In the genomic region with DNA sequence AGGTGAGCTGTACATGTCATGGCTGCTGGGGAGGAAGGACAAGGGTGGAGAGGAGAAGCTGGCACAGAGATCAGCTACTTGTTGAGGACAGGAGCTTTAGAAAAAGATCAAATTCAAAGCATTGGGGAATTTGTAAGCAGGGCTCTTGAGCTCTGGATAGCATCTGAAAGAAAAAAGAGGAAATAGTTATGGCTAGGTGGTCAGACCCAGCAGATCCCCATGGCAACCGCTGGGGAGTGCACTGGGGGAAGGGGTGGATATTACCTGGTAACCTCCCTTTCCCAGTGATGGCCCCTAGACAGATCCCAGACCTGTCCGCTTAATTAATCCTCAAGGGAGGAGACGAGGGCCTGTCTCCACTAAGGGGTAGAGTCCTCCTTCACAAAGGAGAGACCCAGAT, we compare ENCODE assay signal across 17 mouse cellular contexts. TPM values are rescaled to one million over a fixed set of nuclear protein-coding genes. Genes with fewer than 3 reads are reported as not detected.
"Had no signal": no experiment of that assay in that cellular context is flagged by ENCODE, and none has a peak within 500 bp of the region (broad histone marks: within the 10 kb centered on the region; RNA-seq: fewer than 3 reads in every experiment).

No protein-coding gene starts in this region.

- H3K27me3 ChIP-seq: liver, embryonic 12.5 days had no signal

- DNase-seq: kidney, adult 11 months; kidney, adult 9 months; kidney, postnatal 36 days; layer of hippocampus, adult 9-11 months; layer of hippocampus, postnatal 36 days; lung, embryonic 14.5 days; lung, postnatal 10 days; lung, postnatal 4 days; right cerebral cortex, postnatal 14 days; thymus, postnatal 4 days had no signal

- H3K36me3 ChIP-seq: limb, embryonic 10.5 days; liver, embryonic 12.5 days; midbrain, embryonic 12.5 days had no signal

- H3K27ac ChIP-seq: kidney, postnatal 0 days; limb, embryonic 10.5 days; liver, embryonic 12.5 days; midbrain, embryonic 12.5 days had no signal

- ATAC-seq: liver, embryonic 12.5 days; midbrain, embryonic 16.5 days had no signal

- H3K9me3 ChIP-seq: limb, embryonic 10.5 days had no signal

- H3K4me3 ChIP-seq: limb, embryonic 10.5 days; liver, embryonic 12.5 days; midbrain, embryonic 12.5 days had no signal

- H3K9ac ChIP-seq: liver, embryonic 12.5 days; lung, embryonic 14.5 days; midbrain, embryonic 12.5 days had no signal

RNA-seq across cellular contexts. Expression of a gene that starts 5.2 kb away (rescaled TPM):
- total RNA-seq: megakaryocyte-erythroid progenitor cell, adult 5-6 weeks had no signal
- polyA plus RNA-seq: limb, embryonic 10.5 days; liver, embryonic 12.5 days; liver, embryonic 16.5 days had no signal
